Mouse (Mus musculus) adrenal gland, postnatal 36 days (tissue): ENCODE results near the gene Ifngr2. TPM values are rescaled to one million over a fixed set of nuclear protein-coding genes. Genes with fewer than 3 reads are reported as not detected.
A peak's percentile ranks its signal among the peaks of the same experiment; 100 is the strongest.

Experiments
- DNase-seq, 2 experiments: peaks; one replicate each; pipeline ENCODE4 v3.0.0; 2021; ENCODE audit warnings: mixed read lengths in 1 of 2
- total RNA-seq, 2 experiments: library from RNA; stranded (reverse); gene quantifications; 2 replicates each; pipeline ENCODE4 v1.2.3; 2021

Gene Ifngr2
- total RNA-seq, 2 experiments from 2014 or later: 31.2 to 38.0 TPM

GRCm38 (mm10) chr16:91565292-91565951 is 18.6 kb downstream of the Ifngr2 start:
- no peak for DNase-seq

GRCm38 (mm10) chr16:91566002-91566401 is 19.1 kb downstream of the Ifngr2 start:
- no peak for DNase-seq

- DNase-seq: no peak
Observed at GRCm38 (mm10) chr16:91568960-91569359, 22.1 kb downstream of the Ifngr2 start.

- DNase-seq: no peak
Observed at GRCm38 (mm10) chr16:91571105-91571504, 24.2 kb downstream of the Ifngr2 start.

DNA sequence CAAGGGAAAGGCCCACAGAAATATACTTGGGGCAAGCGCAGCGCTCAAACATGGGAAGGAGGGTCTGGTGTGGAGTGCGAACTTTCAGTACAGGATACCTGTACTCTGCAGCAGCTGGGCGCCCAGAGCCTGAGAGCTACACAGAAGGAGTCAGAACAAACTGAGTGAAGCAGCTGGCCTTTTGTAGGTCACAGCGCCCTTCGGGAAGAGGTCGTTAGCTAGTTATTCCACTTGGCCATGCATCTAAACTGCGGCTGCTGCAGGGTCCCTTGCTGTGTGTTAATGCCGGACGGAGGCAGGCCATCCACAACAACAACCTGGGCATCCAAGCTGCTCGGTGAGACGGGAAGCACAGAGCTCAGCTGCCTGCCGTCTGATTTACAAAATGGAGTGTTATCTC is 28.3 kb downstream of the Ifngr2 start:
- DNase-seq: no peak

DNA sequence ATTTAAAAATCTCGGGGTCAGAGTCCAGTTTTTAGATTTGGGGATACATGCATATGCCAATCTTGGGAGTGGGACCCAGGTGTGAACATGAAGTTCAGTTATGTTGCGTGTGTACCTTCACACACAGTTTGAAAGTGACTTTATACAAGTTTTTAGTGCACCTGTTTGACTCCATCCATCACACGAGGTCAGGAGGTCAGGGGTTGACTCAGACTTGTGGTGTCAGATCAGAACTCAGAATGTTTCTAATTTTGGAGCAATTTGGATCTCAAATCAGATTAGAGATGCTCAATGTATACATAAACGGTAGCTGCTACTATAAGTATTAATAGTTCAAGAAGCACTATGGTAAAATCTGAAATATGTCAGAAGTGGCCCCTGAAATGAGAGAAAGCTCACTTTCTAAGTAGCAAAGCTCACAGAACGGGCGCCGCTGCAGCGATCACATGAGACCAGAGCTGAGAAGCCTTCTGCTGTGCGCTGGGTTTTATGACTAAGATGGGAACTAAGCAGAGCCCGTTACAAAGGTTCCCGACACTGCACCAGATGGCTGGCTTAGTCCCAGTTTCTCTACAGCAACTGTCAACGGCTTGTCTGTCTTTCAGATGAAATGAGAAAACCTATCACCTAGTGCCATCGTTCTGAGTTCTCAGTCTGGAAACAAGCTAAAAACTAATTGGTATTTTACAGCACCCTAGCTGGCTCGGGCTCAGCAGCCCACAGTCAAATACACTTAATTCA is 32.3 kb downstream of the Ifngr2 start:
- no peak for DNase-seq

DNA sequence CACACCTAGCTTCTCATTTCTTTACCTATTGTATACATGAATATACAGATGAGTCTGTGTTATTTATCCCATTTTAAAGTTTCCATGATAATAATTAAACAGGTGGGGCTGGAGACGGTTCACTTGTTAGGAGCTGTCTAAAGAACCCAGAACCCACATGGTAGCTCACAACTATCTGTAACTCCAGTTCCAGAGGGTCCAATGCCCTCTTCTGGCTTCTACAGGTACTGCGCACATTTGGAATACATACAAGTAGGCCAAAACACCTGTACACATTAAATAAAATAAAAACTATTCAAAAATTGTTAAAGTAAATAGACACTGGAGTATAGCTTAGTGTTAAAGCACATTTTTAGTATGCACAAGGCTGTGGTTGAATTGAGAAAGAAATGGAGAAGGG is 35.4 kb downstream of the Ifngr2 start:
- peak; percentile 43 to 51 for DNase-seq

DNA sequence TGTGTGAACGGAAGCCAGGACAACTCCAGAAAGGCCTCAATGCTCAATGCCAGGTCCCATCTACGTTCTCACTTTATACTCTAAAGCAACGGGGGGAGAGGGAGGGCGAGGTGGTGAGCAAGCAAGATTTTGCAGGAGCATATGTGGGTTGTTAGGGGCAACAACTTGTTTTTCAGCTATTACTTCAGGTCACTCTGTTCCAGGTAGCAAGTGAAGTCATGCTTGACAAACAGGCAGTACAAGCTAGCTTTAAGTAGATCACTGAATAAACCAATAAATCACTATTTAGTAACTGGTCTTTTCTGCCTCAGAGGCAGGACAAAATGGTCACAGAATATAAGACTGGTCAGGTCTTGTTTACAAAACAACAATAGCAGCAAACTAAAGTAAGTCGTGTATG is 38.7 kb downstream of the Ifngr2 start:
- no peak for DNase-seq

DNA sequence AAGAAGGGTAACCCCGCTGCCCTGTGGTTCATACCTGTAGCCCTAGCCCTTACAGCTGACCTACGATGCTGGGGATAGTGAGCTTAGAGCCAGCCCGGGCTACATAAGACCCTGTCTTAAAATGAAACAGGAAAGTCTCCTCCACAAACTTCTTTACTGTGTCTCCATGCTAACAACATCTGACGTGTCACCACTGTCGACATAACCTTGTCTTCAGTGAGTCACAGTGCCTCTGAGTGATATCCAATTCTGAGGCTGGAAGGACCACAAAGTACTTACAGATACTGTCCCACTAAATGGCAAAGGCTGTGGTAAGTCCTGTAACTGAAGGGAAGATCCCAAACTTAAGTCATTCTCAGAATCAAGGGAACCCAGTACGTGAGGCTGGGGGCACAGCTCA is 39.4 kb downstream of the Ifngr2 start:
- DNase-seq: no peak

DNA sequence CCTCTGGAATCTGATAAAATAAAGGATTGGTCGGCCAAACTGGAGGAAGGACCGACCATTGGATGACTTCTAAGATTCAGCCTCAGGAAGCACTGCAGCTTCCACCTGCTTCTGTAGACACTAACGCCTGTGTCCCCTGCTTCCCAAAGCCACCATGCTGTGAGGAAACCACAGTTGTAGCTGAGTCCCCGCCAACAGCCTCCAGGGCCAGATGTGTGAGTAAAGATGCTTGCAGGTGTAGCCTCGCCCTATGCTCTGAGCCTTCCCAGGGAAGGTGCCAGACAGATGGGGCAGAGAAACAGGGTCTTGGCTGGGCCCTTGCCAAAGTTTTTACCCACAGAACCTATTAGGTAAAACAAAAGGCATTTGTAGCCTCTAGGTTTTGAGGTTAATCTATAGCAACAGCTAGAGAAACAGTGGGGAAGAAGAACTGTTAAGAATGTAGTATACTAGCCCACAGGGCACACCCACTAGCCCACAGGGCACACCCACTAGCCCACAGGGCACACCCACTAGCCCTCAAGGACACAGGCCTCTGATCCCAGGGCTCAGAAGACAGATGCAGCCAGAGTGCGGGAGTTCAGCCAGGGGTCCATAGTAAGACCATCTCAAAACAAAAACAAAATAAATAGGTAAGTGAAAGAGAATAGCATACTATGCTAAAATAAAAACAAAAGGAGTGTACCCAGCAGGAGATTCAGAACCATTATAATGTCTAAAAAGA is 41.0 kb downstream of the Ifngr2 start:
- DNase-seq: no peak

DNA sequence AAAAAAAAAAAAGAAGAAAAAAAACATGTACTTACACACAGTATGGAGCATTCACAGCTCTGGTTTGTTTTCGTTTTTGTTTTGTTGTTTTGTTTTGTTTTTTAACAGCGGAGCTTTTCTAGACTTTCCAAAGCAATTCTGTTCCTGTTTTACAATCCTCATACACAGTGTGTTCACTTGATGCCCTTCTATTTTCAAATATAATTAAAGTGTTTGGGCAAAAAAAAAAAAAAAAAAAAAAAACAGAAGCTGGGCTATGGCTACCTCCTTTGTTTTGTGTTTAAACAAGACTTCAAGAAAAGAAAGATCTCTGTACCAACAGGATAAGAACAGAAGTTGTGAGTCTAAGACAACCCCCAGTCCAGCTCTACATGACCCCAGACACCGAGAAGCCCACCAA is 41.8 kb downstream of the Ifngr2 start:
- no peak for DNase-seq

DNA sequence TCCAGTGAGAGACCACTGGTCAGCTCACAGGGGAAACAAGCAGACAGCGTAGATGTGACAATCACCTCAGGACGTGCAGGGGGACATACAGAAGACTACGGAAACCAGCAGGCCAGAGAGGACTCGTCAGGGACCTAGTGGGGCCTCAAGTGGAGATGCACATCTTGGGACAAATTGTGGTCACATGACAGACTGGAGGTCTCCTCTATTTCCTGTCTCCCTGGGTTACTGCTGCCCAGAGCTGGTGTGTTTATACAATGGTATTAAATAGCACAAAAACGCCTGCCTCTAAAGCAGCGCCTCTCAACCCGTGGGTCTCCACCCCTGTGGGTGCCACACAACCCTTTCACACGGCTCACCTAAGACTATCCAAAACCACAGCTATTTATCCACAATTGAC is 45.3 kb downstream of the Ifngr2 start:
- DNase-seq: no peak

DNA sequence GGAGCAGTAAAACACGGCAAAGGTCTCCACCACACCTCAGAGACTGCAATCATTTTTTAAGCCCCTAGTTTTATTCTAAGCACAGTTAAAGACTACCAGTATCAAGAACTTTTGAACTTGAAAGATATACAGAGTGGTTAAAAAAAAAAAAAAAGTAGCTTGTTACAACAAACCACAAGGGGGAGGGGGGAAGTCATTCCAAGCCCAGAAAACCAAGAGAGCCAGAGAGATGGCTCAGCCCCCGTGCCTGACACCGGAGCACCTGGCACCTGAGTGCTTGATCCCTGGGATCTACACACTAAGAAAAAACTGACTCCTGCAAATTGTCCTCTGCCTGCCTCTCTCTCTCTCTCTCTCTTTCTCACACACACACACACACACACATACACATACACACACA is 46.4 kb downstream of the Ifngr2 start:
- DNase-seq: no peak

GRCm38 (mm10) chr16:91595076-91595475 is 48.2 kb downstream of the Ifngr2 start:
- DNase-seq: peak in 1 of 2 experiments; percentile 28

DNA sequence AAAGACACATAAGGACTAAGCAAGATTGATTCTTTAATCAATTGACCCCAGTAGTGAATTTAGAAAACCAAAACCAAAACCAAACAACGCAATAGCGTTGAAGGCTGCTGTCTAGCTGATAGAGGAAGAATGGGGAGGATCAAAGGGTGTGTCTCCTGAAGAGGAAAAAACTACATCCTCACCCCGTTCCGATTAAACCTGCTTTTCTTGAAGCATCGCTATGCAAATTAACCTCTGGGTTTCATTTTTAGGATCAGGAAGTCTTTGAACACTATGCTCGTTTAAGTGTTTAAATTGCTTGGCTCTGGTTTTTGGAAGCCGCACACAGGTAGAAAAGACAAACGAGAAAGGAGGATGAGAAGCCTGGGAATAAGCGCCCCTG is 49.5 kb downstream of the Ifngr2 start:
- DNase-seq: no peak

DNA sequence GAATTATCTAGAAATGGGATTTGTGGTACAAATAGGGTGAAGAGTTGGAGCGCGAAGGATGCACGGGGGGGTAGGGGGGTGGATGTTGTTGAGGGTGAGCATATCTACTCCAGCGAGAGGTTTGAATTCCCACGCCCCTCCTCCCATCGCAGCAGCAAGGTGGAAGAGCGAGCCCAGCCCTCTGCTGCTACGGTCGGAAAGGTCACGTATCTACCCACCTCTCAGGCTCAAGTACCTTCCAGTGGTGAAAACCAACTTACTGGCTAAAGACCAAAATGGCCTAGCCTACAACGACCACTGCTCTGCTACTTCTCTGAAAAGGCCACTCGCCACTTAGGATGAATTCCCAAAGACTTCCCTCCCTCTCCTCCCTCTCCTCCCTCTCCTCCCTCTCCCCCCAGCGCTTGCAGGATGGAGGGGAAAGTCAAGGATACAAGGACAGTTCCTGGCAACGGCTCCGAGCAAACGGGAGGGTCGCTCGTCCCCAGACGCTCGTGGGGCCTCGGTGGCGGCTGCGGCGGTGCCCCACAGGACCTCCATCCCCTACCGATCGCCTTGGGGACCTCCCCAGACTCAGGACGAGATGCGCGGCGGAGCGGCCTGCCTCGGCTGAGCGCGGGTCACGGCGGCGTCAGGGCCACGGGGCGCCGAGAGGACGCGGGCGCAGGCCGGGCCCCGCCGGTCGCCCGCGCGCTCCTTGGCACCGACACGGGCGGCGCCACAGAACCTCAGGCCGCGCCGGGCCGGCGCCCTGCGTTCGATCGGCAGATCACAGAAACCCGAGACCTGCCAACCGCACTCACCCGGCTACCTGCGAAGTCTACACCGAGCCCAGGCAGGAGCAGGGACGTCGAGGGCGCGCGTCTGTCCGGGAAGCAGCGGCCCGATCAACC is 50.2 kb downstream of the Ifngr2 start:
- DNase-seq: peak in 1 of 2 experiments; percentile 42

GRCm38 (mm10) chr16:91597672-91598010 is 50.8 kb downstream of the Ifngr2 start, which contains the start of gene Tmem50b:
Gene Tmem50b (minus strand): TSS chr16:91597800.
- DNase-seq: peak; percentile 99 to 100

GRCm38 (mm10) chr16:91599242-91599641 is 52.4 kb downstream of the Ifngr2 start:
- DNase-seq: no peak

DNA sequence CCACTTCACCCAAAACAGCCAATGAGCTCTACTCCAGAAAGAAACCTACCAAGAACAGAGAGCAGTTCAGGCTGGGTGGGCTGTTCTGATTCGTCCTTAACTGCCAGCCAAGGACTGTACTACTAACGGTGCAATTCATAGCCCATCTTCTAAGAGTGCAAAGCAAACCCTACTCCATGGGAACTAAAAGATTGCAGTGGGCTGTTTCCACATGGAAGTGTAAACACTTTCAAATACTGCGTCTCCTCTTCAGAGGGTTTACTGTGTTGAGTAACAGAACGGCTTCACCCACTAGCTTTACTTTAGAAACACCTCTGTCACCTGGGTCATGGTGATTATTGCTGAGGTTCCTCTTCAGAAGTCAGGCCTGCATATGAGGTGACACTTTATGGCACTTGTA is 54.2 kb downstream of the Ifngr2 start:
- no peak for DNase-seq

- no peak for DNase-seq
Observed at GRCm38 (mm10) chr16:91601693-91602092, 54.8 kb downstream of the Ifngr2 start.

- DNase-seq: no peak
Observed at GRCm38 (mm10) chr16:91605156-91605555, 58.3 kb downstream of the Ifngr2 start.

- no peak for DNase-seq
Observed at GRCm38 (mm10) chr16:91606958-91607357, 60.1 kb downstream of the Ifngr2 start.
